Mouse (Mus musculus) olfactory bulb, adult 2 months (tissue): ENCODE measurements around the gene Nrbp1. TPM values are rescaled to one million over a fixed set of nuclear protein-coding genes. Genes with fewer than 3 reads are reported as not detected.

ENCODE experiments used
- H3K27ac ChIP-seq: fragments of 200-500 bp; 2 replicates; pipeline ENCODE4 v1.5.1; 2012; ENCODE audit warnings: low read depth, low read length; ENCODE audit not compliant: insufficient read depth
- H3K4me1 ChIP-seq: fragments of 200-500 bp; 2 replicates; pipeline ENCODE4 v1.6.1; 2012; ENCODE audit warnings: low read length; ENCODE audit not compliant: control insufficient read depth, insufficient read depth
- H3K4me3 ChIP-seq: fragments of 200-500 bp; 2 replicates; pipeline ENCODE4 v1.5.1; 2012; ENCODE audit warnings: mild to moderate bottlenecking, low read depth, low read length, moderate library complexity; ENCODE audit not compliant: insufficient read depth
- CTCF ChIP-seq: fragments of 200-500 bp; IDR thresholded peaks from 2 replicates; pipeline ENCODE4 v1.5.1; 2012; ENCODE audit warnings: low read depth, mild to moderate bottlenecking, low read length, moderate library complexity; ENCODE audit not compliant: insufficient read depth
- POLR2A ChIP-seq: fragments of 200-500 bp; IDR thresholded peaks from 2 replicates; pipeline ENCODE4 v1.6.1; 2012; ENCODE audit warnings: mild to moderate bottlenecking, low read depth, low read length, moderate library complexity; ENCODE audit not compliant: insufficient read depth
- WGBS: fragments of 180-500 bp; shearing (Covaris S2); methylation state at CpG from one replicate; pipeline ENCODE4 v1.1.7; 2018; 5-methylcytosine and 5-hydroxymethylcytosine counted together
- polyA plus RNA-seq: library from polyadenylated mRNA; stranded (reverse); fragments of >200 nt; gene quantifications from 2 replicates; pipeline ENCODE4 v1.2.4, GENCODE M21; 2012; ENCODE audit warnings: low replicate concordance; ENCODE audit not compliant: missing spikeins, insufficient read depth, insufficient read length

Nrbp1 gene
- polyA plus RNA-seq, 1 experiment: 272 TPM

DNA sequence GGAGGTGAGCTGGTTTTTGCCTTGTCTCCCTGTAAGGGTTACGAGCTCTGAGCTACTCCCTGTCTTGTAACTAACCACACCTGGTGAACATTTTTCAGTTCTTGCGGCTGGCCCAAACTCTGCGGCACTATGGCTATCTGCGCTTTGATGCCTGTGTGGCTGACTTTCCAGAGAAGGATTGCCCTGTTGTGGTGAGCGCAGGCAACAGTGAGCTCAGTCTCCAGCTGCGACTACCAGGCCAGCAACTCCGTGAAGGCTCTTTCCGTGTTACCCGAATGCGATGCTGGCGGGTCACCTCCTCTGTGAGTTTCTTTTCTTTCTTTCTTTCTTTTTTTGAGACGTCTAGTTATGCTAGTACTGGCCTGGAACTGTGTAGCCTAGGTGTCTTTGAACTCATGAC is 43.6 kb upstream of the Nrbp1 start:
- Histone ChIP-seq H3K4me1 (peaks cover 13% of the 10 kb centered on the region), H3K4me3 (no peak overlapping the region), H3K27ac (no peak overlapping the region)
- WGBS: 88% methylated on average over 12 of the region's 12 CpGs
- TF ChIP-seq CTCF: no peak
- no peak for TF ChIP-seq POLR2A

- Histone ChIP-seq H3K27ac (no peak overlapping the region), H3K4me1 (peaks cover 17% of the 10 kb centered on the region), H3K4me3 (no peak overlapping the region)
- 75% methylated on average over 9 of the region's 9 CpGs for WGBS
- no peak for TF ChIP-seq CTCF
- TF ChIP-seq POLR2A: no peak
These were observed 42.5 kb upstream of the Nrbp1 start for GRCm38 (mm10) chr5:31198170-31198569.

- H3K4me3 ChIP-seq: no peak overlapping the region
- peaks cover 17% of the 10 kb centered on the region for H3K4me1 ChIP-seq
- no peak overlapping the region for H3K27ac ChIP-seq
- TF ChIP-seq POLR2A (no peak), CTCF (no peak)
- WGBS: 70% methylated on average over 5 of the region's 5 CpGs
These were observed 41.9 kb upstream of the Nrbp1 start for GRCm38 (mm10) chr5:31198616-31199320.

GRCm38 (mm10) chr5:31199321-31199892 is 41.3 kb upstream of the Nrbp1 start:
- no peak overlapping the region for H3K27ac ChIP-seq
- H3K4me1 ChIP-seq: peaks cover 17% of the 10 kb centered on the region
- H3K4me3 ChIP-seq: no peak overlapping the region
- no peak for TF ChIP-seq POLR2A
- TF ChIP-seq CTCF: no peak
- WGBS: 89% methylated on average over 19 of the region's 19 CpGs

DNA sequence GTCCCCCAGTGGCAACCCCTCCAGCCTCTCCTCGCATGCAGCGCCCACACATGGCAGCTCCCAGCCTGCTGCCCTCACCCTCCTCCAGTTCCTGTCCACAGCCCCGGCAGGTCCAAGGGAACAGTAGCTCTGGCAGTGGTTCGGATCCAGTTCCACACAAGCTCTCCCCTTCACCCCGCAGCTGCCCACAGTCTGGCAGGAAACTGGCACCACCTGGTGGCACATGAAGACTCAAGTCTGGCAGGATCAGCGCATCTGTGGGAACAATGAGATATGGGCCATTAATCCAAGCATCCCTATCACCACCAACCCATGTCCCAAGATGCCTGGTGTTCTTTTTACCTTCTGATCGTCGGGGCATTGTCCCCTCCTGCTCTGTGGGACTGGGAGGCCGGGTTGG is 40.8 kb upstream of the Nrbp1 start:
- TF ChIP-seq CTCF (0 out of 2 replicates have a peak, but pooled peaks have one; percentile 25), POLR2A (no peak)
- H3K4me3 ChIP-seq: no peak overlapping the region
- H3K4me1 ChIP-seq: peaks cover 17% of the 10 kb centered on the region
- 63% methylated on average over 9 of the region's 9 CpGs for WGBS
- H3K27ac ChIP-seq: no peak overlapping the region

DNA sequence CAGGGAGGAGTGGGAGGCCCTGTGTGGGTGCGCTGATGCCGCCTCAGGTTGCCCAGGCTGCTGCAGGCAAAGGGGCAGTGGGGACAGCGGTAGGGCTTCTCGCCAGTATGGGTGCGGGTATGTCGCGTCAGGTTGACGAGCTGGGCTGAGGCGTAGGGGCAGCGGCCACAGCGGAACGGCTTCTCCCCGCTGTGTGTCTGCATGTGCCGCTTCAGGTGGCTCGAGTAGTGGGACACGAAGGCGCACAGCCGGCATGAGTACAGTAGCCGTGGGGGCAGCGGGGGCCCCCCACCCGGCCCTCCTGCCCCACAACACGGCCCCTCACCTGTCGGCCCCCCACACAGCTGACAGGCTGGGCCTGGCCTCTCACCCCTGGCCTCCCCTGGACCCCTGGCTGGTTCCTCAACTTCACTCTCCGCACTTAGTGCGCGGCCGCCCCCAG is 40.3 kb upstream of the Nrbp1 start:
- 88% methylated on average over 27 of the region's 27 CpGs for WGBS
- Histone ChIP-seq H3K4me1 (peaks cover 17% of the 10 kb centered on the region), H3K4me3 (no peak overlapping the region), H3K27ac (no peak overlapping the region)
- TF ChIP-seq POLR2A: no peak
- no peak for TF ChIP-seq CTCF

DNA sequence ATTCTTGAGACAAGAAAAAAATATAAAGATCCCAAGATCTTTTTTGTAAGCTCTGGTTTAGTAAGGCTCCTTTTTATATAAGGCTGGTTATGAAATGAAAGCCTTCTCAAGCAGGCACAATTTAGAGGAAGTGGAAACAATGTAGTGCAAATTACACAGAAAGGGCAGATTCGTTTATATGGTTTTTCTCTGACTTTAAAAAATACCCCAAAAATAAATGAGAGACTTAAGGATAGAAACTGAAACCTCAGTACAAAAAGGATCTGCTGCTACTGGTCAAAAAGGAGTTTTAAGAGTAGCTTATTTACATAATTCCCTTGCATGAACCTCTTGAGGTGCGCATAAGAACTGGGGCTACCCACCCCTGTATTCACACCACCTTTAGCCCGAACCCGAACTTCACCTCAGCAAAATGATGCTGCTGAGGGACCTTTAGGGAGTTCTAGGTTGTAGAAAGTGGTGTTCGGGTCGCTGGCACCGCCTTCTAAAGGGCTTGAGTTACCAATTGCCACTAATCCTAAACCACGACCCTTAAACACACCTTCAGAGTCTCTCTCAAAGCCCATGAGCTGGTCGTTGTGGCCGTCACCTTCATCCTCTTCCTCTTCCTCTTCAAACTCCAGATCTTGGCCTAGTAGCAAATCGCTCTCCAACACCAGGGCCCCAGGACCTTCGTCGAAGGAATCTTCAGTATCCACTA is 39.5 kb upstream of the Nrbp1 start:
- 10% methylated on average over 13 of the region's 13 CpGs for WGBS
- Histone ChIP-seq H3K4me3 (peak overlapping the region; percentile 69), H3K4me1 (peaks cover 17% of the 10 kb centered on the region), H3K27ac (peak overlapping the region; percentile 25; the same call in 1 of the 2 replicates)
- no peak for TF ChIP-seq POLR2A
- no peak for TF ChIP-seq CTCF

DNA sequence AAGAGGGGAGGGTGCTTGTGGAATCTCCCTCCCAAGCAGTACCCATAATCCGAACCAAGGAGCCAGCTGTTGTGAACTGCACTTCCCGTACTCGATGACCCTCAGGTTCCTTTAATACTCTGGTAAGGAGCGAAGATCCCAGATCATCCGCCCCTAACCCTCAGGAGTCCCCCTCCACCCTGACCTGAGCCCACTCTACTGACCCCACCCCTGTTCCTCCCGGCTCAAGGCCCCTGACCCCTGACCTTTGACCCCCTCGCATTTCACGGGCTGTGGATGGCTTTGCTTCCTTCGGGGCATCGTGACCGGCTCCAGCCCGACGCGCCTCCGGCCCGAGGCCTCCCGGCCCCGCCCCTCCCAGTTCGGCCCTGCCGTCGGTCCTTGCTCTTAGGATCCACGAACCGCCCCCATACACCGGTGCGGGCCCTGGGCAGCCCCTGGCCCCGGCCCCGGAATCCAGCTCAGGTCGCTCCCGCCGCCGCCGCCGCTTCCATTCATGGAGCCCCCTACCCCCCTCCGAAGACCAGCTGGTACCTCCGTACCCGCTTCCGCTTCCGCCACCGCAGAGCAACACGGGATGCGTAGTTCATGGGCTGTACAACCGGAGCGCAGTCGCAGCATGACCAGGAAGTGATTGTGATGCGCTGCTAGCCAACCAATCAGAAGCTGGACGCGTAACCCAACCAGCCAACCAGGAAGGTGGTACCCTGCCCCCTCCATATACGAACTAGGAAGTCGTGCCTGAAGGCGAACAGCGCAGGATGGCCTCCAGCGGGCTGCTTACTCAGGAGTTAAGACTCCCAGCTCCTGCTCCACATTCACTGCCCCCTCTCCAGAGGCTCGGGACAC is 38.7 kb upstream of the Nrbp1 start, which contains the start of gene Zfp513:
Gene Zfp513 (minus strand): TSS at position 562 of the 849 bp plus-strand sequence.
- Histone ChIP-seq H3K27ac (peak within 1 kb of the TSS; percentile 28), H3K4me3 (peak within 1 kb of the TSS; percentile 69), H3K4me1 (peaks cover 17% of the 10 kb centered on the region)
- WGBS: under 1% methylated on average over 53 of the region's 53 CpGs
- TF ChIP-seq CTCF: no peak
- peak; percentile 56 for TF ChIP-seq POLR2A

DNA sequence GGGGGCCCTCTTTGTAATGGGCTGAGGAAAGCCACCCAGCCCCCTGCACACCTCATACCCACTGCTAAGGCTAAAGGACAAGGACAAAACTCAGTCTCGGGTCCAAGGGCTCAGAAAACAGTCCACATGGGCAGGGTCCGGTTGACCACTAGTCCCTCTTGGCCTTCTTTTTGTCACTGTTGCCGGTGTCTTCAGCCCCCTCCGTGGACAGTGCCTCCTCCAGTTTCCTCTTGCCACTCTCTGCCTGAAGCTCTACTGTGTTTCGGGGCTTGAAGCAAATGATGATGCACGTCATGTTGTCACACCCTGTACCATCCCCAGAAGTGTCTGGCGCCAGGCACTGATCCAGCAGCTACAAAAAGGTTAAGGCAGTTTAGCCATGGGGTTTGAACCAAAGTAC is 37.7 kb upstream of the Nrbp1 start:
- peak overlapping the region; percentile 53 for H3K4me3 ChIP-seq
- H3K4me1 ChIP-seq: peaks cover 17% of the 10 kb centered on the region
- H3K27ac ChIP-seq: 0 out of 2 replicates have a peak overlapping the region, but pooled peaks have one; percentile 28
- WGBS: 88% methylated on average over 7 of the region's 7 CpGs
- no peak for TF ChIP-seq POLR2A
- no peak for TF ChIP-seq CTCF
